Mouse (Mus musculus) neural tube, embryonic 10.5 days (tissue): ENCODE results near the gene Agpat2.

Source experiments
- DNase-seq: peaks from one replicate; pipeline ENCODE4 v3.0.0-alpha.2; 2017; ENCODE audit warnings: low spot score; ENCODE audit errors: extremely low spot score

Gene Agpat2

DNA sequence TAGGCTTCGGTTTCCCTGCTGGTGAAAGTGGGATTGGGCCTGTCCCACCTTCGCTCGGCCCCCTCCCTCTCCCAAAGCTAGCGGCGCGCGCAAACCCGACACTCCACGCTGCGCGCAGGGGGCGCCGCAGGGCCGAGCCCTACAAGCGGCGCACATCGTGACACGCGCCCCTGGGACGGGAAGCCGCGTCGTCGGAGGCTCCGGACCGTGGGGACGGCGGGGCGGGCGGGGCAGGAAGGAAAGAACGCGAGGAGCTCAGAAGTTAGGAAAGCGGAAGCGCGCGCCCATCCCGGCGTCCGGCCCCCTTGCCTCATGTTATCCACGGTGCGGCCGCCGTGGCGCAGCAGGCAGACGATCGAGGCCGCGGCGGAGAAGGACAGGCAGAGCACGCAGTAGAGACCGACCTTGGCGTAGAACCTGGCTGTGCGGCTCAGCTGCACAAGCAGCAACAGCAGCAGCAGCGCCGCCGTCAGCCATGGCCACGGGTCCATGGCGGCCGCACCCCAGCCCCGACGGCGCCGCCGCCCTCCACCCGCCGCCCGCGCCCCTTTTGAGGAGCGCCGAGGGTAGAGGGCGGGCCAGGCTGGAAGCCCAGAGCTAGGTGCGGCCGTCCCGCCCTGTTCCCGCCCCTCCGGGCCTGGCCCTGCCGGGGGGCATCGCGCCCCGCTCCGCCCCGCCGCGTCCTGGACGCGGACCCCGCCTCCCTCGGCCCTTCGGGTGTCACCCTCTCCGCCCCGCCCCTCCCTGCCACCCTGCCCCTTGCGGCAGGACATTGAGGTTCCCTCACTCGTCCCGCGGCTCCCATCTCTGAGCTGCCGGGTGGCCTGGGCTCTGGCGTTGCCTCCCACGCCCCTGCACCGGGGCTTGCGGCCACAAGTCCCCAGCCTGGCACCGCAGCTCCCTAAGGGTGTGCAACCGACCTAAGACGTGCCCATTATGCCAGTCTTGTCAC is at the start of gene Agpat2:
Gene Agpat2 (minus strand): TSS at position 698 of the 952 bp plus-strand sequence.
- peak; percentile 64 for DNase-seq

DNA sequence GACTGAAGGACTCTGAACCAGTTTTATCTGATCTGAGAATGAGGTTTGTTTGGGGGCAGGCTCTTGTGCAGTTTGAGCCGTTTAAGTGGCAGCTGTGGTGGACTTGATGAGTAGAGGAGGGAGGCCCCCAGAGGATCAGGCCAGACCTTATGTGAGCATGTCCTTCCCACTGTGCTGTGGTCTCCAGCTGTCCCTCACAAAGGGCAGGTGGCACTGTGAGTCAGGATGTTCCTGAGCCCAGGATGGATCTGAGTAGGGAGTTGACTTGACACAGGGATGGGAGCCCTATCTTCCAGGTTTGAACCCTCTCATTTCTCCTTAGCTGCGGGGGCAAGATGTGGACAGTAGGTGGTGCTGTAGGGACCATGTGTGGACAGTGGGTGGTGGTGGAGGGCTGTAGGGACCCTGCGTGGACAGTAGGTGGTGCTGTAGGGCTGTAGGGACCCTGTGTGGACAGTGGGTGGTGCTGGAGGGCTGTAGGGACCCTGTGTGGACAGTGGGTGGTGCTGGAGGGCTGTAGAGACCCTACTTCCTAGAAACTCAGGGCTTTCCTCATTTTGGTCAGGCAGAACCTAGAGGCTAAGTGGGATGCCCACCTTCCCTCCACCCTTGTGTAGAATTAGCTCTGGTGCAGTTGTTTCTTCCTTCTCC is 42.6 kb upstream of the Agpat2 start:
- peak; percentile 87 for DNase-seq

DNA sequence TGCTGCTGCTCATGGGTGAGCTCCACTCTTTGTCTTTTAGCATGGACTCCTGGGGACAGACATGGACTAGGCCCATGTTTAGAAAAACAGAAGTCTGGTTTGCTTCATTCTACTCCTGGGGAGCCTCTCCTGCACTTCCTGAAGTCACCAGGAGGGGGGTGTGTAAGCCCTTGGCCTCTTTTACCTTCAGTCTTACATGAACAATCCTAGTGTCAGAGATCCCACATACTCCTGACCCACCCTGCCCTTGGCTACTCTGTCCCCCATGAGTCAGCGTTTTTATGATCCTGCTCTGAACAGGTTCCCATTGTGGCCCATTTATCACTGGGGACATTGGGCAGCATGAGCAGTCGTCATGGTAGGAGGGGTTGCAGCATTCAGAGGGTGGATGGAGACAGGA is 39.7 kb upstream of the Agpat2 start:
- peak; percentile 61 for DNase-seq

DNA sequence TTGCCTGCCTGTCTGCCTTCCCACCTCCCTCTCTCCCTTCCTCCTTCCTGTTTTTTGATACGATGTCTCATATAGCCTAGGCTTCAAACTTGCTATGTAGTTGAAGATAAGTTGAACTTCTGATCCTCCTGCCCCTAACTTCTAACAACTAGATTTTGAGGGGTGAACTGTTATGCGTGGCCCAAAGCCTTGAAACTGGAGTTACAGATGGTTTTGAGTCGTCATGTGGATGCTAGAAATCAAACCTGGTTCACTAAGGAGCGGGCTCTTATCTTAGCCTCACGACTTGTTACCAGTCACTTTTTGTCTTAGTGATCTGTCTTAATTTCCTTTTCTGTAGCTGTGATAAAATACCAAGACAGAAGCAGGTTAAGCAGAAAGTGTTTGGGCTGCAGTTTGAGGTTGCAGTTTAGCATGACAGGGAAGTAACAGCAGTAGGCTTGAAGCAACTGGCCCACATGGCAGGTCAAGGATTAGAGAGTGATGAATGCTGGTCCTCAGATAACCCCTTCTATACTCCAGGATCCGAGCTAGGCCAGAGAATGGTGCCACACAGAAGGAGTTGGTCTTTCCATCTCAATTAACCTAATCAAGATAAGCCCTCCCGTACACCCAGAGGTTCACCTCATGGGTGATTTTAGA is 36.9 kb upstream of the Agpat2 start:
- no peak for DNase-seq

DNA sequence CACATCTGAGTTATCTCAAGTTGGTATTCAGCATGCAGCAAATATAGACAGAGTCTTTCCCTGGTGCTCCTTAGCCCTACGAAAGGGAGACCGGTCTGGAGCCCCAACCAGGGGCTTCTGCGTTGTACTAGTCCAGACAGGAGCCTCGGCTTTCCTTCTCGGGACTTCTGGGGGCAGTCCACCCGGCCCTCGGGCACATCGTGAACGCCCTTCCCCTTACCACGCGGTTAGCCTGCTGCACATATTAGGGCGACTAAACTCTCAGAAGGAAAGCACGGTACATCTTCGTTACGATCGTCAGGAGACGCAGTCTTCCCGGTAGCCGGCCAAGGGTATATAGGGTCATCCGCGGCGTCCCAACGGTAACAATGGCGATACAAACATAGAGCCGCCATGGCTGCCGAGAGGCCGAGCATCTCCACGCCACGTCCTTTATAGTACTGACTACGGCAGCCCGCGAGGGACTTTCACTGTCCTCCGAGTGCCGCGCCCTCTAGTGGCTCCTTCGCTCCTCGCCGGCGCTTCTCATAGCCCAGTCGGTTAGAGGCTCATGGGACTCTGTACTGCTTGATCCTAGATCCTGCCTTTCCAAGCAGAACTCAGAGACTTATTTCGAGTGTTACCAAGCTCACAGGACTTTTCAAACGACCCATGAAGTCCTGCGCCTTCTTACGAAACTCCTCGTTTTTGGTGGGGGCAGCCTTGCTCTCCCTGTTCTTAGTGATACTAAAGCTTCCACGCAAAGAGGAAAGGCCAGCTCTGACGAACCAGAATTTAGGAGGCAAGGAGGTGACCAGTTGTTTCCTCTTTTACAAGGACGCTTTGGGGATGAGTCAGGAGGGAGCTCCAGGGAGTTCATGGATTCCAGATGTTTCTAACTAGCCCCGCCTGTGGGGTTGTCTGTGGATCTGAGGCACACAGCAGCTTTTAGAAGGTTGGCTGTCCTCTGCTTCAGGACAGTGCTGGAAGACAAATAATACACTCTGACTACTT is 35.9 kb upstream of the Agpat2 start:
- DNase-seq: peak; percentile 99

DNA sequence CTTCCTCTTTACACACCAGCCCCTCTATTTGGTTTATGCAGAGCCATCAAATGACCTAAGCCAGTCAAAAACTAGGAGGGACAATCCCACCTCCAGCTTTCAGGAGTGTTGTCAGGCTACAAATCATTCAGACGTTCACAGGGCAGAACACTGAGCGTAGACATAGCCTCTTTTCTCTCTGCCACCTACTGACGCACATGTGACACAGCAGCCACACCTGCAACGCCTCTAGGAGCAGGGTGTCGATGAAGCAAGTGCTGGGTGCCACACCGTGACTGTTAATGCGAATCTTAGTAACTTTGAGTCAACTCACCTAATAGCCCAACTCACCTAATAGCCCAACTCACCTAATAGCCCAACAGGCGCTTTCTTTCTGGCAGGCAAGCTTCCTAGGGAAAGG is 34.9 kb upstream of the Agpat2 start:
- DNase-seq: no peak

DNA sequence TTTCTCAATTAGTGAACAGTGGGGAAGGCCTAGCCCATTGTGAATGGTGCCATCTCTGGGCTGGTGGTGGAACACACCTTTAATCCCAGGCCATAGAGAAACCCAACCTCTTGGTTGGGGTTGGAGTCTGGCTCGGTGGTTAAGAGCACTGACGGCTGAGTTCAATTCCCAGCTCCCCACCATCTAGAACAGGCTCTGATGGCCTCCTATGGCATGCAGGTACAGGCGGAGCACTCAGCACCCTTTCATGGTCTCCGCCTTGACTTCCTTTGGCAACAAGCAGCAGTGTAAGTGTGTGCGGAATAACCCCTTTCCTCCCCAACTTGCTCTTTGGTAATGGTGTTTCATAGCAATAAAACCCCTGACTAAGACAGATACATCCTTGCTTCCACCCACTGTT is 34.4 kb upstream of the Agpat2 start:
- no peak for DNase-seq

DNA sequence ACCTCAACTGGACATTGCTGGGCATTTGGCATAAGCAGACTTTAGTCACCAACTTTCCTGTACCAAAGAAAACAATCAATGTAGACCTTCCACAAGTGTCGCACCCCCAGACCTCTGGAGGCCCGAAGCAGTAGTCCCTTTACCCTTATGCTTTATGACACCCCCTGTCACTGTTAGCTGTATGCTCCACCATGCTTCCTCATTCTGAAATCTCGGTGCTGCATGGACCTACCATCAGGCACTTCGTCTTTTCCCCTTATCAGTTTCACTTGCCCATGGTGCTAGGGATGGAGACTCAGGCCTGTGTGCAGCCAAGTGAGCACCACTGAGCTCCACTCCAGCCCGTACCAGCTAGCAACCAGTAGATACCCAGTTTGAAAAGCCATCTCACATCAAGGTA is 33.8 kb upstream of the Agpat2 start:
- DNase-seq: no peak

DNA sequence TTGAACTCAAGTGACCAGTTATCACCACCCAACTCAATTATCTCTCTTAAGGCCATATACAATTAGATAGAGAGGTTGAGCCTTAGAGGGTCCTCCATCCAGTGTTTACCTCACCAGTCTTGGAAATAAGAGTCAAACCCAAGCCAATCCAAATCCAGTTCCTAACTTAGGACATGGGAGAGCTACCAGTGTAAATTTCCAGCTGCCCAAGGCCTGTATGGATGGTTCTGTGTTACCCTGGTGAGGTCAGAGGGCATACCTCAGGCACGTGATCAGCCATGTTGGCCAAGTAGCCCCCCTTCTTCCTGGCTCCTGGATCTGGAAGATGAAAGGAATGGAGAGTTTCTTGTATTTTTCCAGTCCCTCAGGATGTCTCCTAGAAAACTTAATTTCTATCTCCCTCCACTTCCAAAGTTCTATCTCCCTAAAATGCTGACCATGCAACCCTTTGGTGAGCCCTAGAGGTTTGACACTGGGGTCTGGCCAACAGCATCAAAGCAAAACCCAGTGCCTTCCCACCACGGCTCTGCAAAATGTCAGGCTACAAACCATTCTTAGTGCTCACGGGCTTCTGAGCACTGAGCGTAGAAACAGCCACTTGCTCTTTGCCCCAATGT is 33.2 kb upstream of the Agpat2 start:
- no peak for DNase-seq

DNA sequence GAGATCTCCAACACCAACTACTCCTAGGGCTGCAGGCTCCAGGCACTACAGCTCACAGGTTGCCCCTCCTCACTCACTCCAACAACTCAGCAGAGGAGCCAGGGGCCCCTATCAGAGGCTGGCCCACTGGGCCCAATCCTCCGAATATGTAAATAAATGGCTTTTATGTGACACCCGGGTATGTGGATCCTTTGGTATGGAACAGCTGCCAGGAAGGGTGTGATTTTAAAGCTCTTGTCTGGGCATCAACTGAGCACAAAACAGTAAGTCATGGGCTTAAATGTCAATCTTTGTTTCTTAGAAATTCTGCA is 32.1 kb upstream of the Agpat2 start:
- DNase-seq: no peak

DNA sequence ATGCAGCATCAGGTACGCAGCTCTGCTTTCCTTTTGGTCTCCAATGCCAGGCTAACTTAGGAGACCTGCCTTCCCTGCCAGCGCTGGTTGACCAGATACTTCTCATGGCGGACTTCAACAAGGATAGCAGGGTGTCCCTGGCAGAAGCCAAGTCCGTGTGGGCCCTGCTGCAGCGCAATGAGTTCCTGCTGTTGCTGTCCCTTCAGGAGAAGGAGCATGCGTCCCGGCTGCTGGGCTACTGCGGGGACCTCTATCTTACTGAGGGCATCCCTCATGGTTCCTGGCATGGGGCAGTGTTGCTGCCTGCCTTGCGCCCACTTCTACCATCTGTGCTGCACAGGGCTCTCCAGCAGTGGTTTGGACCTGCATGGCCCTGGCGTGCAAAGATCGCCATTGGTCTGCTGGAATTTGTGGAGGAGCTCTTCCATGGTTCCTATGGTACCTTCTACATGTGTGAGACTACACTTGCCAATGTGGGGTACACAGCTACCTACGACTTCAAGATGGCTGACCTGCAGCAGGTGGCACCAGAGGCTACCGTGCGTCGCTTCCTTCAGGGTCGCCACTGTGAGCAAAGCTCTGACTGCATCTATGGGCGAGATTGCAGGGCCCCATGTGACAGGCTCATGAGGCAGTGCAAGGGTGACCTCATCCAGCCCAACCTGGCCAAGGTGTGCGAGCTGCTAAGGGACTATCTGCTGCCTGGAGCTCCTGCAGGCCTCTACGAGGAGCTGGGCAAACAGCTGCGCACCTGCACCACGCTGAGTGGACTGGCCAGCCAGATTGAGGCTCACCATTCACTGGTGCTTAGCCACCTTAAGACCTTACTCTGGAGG is 31.5 kb upstream of the Agpat2 start:
- DNase-seq: peak; percentile 38

DNA sequence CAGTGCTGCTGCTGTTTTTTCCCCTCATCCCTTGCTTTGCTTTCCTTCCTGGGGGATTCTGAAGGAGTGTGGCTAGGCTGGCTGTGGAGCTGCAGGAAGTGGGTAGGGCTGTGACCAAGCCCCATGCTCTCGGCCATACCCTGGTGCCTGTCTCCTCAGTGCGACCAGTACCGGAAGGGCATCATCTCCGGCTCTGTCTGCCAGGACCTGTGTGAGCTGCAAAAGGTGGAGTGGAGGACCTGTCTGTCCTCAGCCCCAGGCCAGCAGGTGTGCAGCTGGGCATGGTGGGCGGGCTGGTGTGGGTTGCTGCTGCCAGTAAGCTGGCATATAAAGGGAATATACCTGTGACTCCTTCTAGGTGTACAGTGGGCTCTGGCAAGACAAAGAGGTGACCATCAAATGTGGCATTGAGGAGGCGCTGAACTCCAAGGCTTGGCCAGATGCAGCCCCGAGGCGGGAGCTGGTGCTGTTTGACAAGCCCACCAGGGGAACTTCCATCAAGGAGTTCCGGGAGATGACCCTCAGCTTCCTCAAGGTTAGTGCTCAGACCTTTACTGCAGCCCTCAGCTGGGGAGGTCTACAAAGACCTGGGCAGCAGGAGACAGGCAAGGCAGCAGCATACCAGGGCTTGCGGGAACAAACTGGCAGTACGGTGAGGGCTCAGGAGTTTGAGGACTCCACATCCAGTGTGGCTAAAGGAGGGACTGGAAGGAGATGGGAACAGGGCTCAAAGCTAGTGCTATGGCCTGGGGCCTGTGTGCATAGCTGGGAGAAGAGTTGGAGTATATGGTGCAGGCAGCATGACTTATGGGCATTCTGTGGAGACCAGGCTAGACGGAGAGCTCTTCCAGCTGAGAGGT is 30.6 kb upstream of the Agpat2 start:
- peak; percentile 44 for DNase-seq

DNA sequence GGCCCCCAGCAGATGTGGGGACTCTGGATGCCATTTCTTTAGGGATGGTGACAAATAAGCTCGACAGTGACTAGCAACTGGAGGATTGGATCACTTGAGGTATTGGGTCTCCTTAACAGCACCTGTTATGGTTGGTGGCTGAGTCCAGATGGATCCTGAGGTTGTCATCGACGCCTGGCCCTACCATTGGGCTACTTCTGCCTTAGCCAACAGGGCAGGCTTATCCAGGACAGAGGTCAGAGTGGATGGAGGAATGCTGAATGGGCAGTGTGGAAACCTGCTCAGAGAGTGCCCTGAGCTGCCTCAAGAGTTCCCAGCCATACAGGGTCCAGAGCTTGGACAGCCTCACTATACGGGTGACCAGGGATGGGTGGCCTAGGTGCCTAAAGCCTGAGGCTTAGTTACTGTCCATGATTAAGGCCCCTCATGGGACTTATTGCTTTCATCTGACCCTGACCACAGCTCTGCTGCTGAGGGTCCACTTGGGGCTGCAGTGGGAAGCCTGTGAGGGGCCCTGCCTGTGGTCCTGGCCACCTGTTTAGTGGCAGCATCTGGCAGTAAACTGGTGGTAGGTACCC is 29.8 kb upstream of the Agpat2 start:
- DNase-seq: peak; percentile 29

DNA sequence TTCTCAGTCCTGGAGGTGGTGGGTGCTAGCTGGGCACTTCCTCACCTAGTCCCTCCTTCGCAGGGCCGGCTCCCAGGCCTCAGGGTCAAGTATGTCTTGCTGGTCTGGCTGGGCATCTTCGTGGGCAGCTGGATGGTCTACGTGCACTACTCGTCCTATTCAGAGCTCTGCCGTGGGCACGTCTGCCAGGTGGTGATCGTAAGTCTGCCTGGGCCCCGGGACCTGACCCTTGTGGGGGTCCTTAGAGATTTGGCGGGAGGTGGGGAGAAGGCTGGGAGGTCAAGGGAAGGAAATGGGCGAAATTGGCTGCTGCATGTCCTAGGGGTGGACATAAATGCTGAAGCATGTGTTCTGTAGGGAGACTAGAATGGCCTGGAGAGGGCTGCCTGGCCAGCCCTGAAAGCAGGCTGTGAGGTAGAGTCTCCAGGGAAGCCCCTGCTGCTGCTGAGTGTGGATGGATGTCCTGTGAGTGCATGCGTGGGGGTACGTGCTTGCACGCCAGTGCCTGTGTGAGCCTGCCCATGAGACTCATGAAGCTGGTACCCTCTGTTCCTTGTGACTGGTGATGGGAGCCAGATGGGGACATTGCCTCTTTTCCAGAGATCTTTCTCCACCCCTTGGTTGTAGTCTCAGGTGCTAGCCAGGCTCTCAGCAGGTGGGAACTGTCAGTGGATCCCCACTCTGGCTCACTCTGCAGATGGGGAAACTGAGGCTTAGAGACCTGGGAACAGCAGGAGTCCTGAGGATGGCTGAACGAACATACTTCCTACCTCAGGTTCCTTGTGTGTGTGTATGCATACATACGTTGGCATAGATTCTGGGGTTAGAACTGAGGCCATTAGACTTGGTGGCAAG is 28.6 kb upstream of the Agpat2 start:
- DNase-seq: peak; percentile 23

DNA sequence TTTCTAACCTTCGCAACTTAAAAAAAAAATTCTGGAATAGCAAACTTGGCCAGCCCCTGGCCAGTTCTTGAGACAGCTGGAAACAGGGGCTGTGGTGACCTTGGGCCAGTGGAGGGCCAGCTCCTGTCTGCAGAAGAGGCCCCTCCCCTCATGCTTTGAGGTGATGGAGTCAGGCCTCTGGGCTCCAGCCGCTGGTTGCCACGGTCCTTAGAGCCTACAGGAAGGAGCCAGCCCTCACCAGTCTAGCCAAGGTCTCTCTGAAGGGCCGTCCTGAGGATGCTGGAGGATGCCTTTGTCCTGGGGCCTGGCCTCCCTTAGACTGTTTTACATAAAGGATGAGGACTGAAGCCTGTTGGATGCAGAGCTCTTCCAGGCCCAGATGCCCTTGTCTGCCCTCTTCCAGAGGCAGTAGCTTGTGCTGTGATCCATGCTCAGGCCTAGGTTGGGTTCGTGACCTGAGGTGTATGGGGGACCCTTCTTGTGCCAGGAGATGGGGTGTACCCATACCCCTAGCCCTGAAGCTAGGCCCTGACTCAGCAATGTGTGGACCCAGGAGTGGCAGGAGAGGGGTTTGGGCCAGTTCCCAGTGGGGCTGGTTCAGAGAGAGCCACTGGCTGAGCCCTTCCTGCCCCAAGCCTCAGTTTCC is 24.7 kb upstream of the Agpat2 start:
- DNase-seq: peak; percentile 60

DNA sequence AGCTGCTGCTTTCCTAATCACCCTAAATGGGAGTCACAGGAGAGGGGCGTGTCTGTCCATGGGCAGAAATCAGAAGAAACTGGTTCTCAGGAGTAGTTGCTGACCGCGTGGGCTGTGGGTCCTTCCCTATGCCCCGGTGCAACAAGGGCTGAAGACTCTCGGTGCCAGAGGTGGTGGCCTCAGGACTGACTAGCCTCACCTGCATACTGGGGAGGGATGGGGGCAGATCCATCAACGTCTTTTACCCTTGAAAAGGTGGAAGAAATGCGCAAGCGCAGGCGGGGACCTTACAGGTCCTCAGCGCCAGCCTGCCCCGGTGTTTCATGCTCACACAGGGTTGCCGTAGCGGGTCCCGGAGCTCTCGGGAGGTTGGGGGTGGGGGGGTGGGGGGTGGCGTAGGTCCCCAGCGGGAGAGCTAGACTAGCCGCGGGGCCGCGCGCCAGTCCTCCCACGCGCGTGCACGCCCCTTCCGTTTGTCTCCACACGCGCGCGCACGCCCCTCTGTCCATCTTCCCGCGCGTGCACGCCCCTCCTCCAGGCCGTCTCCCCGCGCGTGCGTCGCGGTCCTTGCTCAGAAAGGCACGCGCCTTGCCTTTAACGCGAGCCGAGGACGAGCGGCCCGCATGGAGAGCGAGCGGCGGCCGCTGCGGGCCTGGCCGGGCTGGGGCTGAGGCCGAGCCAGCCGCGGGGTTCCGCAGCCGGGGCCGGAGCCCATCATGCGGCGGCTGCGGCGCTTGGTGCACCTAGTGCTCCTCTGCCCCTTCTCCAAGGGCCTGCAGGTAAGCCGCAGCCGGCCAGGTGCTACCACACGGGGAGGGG is 23.9 kb upstream of the Agpat2 start, which contains the start of gene Fam69b:
Gene Fam69b (plus strand): TSS at position 537 of the 819 bp plus-strand sequence.
- DNase-seq: peak; percentile 77
